Mouse (Mus musculus) layer of hippocampus, adult 9-11 months (tissue): ENCODE data around the gene F2.
A peak's percentile ranks its signal among the peaks of the same experiment; 100 is the strongest.
"Not testable (repeated sequence)": the region's sequence is repeated elsewhere in the genome, so short reads cannot be mapped to it uniquely, and the experiment has no call there.

Experiments used
- DNase-seq: peaks from one replicate; pipeline ENCODE4 v3.0.0; 2022

The F2 gene

DNA sequence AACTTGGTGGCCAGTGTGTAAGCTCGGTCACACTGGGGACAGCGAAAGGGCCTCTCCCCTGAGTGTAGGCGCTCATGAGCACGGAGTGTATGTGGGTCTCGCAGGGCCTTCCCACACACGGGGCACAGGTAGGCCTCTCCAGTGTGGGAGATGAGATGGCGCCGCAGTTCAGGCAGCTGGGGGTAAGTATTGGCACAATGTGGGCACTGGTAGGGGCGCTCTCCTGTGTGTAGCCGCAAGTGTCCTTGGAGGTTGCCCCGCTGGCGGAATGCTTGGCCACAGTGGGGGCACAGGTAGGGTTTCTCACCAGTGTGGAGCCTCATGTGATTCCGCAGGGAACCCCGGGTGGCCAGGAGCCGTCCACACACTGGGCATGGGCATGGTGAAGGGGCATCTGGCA, 9.1 kb upstream of the F2 start:
- DNase-seq = no peak

DNA sequence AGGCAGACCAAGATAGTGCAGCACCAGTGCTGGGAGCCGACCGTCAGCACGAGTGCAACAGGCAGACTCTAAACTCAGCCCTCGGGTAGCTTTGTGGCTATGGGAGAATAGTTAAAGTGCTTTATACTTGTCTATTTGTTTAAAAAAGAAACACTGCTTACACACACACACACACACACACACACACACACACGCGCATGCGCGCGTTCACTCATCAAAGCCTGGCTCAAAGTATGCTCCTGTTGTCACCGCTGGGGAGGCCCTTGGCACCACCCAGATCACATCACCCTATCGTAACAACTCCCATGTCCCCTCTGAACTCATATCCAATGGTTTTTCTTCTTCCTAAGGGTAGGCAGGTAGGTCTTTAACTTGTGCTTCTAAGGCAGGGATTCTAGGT, 7.8 kb upstream of the F2 start:
- no peak for DNase-seq

- no peak for DNase-seq
These were observed 6.7 kb upstream of the F2 start for GRCm38 (mm10) chr2:91642825-91643415.

DNA sequence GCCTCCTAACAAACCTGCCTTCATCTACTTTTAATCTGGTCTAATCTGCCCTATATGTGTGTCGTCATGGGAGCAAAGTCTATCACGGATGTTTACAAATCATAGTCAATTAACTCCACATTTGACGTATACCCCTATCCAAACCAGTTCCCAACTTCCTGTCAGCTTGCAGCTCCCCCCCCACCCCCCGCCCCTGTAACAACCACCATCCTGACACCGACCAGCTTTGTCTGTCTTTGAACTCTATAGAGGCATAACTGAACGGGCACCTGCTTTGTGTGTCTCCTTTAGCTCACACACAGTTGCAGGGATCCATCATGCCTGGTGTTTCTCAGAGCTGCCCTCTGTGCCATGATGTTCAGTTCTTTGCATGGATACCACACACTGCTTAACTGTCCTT, 2.7 kb upstream of the F2 start:
- DNase-seq = no peak

DNA sequence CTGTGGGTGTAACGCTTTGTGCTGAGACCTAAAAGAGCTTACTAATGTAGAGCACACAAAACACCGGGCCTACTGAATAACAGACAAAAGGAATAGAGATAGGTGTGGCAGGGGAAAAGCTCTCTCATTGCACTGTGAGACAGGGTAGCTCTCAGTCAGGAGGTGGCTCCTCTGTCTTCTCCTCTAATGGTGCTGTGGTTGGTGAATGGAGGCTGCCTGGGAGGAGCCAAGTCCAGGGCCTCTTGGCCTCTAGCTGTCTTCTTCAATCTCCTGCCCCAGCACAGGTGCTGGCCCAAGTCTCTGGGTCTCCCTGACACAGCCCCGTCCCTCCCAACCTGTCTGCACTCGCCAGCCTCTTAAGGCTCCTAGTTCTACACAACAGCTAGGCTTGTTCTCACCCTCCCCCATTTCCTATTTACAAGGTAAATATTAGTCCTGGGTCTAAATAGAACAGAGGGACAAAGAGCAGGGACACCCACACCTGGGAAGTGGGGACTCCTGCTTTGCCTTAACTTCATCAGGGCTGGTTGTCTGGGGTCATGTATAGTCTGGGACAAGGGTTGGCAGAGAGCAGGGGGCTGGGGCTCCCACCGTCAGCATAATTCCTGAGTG, 619 bp upstream of the F2 start:
- no peak for DNase-seq

DNA sequence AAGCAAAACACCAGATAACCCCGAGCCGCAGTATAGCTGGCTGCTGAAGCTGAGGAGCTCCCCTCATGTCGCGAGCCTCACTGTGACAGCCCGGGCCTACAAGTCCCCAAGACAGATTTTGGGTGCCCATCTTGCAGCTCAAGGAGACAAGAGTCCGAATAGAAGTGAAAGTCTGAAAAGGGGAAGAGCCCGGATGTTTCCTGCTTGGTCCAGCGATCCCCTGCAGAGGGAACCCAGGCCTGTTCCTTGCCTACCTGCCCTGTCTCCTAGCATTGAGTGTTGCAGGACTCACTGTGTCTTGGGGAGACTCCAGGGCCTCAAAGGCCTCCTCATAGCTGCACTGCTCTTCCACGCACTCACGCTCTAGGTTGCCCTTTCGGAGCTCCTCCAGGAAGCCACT, 728 bp downstream of the F2 start:
- no peak for DNase-seq

GRCm38 (mm10) chr2:91634841-91635240, 1.4 kb downstream of the F2 start:
- no peak for DNase-seq

GRCm38 (mm10) chr2:91633334-91633977, 2.8 kb downstream of the F2 start:
- DNase-seq = no peak

- no peak for DNase-seq
These were observed 3.9 kb downstream of the F2 start for GRCm38 (mm10) chr2:91632316-91632715.

- DNase-seq = no peak
These were observed 4.4 kb downstream of the F2 start for GRCm38 (mm10) chr2:91631826-91632225.

- DNase-seq = no peak
These were observed 5.8 kb downstream of the F2 start for GRCm38 (mm10) chr2:91630384-91630783.

DNA sequence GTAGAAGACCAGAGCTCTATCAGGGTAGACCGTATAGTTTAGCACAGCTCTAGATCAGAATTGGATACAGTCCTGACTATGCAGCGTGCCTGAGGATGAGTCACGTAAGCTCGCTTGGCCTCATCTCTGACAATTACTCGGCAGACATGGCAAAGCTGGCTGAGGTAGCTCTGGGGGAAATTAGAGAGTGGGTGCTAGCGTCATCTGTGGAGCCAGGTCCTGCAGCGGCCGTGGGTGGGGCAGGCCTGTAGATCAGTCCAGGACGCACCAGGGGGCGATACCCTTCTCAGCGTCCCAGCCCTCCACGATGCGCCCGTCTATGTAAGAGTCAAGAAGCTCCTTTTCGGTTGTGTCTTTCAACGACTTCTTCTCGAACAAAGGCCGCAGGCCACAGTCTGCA, 6.5 kb downstream of the F2 start:
- peak; percentile 70 for DNase-seq

GRCm38 (mm10) chr2:91628171-91628570, 8.0 kb downstream of the F2 start:
- DNase-seq = no peak

GRCm38 (mm10) chr2:91627486-91627885, 8.7 kb downstream of the F2 start:
- DNase-seq = no peak

GRCm38 (mm10) chr2:91623366-91623765, 12.8 kb downstream of the F2 start:
- not testable (repeated sequence) for DNase-seq

DNA sequence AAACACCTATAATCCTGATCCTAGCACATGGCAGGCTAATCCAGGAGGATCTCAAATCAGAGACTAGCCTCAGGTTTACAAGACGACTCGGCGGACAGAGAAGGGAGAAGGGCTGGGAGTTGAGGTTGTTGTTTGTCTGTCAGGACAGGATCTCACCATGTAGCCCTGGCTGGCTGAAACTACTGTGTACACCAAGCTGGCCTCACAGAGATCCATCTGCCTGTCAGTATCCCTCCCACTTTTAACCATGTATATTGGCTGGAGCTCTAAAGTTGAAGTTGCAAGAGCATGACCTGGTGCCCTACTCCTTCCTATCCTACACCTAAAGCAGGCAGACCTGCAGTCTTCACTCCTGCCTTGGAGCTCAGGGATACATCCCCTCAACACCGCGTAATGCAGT, 13.9 kb downstream of the F2 start:
- DNase-seq = no peak

DNA sequence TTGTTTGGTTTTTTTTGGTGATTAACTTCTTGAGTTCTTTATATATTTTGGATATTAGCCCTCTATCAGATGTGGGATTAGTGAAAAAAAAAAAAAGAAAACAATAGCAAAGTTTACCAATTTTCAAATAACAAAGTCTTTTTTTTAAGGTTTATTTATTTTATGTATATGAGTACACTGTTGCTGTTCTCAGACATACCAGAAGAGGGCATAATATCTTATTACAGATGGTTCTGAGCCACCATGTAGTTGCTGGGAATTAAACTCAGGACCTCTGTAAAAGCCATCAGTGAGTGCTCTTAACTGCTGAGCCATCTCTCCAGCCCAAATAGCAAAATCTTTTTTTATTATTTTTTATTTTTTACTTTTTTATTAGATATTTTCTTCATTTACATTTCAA, 26.8 kb downstream of the F2 start:
- not testable (repeated sequence) for DNase-seq

DNA sequence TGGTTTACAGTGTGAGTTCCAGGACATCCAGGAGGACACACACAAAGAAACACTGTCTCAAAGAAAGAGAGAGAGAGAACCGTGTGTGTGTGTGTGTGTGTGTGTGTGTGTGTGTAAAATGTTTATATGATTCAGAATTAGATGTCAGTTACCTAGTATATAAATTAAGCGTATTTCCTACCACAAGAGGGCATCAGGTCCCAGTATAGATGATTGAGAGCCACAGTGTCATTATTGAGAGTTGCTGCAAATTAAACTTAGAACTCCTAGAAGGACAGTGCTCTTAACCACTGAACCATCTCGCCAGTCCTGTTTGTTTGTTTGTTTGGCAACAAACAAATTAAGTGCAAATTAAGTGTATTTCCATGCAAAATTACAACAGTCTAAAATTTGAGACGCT, 33.8 kb downstream of the F2 start:
- DNase-seq = no peak

DNA sequence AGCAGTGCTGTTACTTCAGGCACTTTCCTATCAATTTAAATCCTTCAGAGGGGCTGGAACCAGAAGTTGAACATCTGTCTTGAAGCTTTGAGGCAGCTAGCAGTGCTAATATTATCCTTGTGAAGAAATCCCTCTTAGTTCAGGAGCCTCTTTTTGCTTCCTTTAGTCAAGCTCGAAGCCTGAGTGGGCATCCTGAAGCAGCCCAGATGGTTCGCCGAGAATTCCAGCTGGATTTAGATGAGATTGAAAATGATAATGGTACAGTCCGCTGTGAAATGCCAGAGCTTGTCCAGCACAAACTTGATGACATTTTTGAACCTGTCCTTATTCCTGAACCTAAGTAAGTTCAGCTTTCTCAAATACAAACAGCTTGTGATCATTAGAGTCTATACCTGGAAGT, 35.7 kb downstream of the F2 start:
- peak; percentile 27 for DNase-seq

DNA sequence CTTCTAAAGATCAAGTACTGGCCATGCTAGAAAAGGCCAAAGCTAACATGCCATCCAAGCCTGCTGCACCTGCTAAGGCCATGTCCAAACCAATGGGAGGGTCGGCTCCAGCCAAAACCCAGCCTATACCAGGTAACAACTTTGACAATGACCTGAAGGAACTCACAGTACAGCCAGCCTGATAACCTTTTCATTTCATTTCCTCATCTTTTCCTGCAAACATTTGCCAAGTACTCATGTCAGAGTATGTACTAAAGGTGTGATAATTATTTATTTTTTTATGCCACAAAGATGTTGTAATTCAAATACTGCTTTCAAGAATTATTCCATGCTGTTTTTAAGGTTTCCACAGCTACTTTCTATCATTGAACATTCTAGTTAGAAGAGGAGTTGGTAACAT, 50.0 kb downstream of the F2 start:
- no peak for DNase-seq

DNA sequence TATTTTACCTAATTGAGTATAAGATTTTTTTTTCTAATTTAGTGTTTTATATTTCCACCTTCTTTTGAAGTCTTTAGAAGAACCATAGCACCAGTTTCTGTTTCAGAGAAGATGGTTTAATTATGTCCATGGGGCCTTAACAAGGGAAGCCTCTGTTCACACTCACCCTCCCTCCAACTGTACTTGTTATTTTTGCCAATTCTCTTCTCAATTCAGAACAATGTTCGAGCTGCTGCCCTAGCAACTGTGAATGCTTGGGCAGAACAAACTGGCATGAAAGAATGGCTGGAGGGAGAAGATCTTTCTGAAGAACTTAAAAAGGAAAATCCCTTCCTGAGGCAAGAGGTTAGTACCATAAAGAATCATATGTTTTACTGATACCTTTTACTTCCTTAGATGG, 55.3 kb downstream of the F2 start:
- peak; percentile 57 for DNase-seq
